Mouse (Mus musculus) cerebellum, postnatal 4 days (tissue): ENCODE results near the gene Kcna2.

Source experiments
- DNase-seq, 2 experiments: peaks; one replicate each; pipeline ENCODE4 v3.0.0; 2022; ENCODE audit warnings: low spot score in 2 of 2, mixed read lengths in 1 of 2

The Kcna2 gene

DNA sequence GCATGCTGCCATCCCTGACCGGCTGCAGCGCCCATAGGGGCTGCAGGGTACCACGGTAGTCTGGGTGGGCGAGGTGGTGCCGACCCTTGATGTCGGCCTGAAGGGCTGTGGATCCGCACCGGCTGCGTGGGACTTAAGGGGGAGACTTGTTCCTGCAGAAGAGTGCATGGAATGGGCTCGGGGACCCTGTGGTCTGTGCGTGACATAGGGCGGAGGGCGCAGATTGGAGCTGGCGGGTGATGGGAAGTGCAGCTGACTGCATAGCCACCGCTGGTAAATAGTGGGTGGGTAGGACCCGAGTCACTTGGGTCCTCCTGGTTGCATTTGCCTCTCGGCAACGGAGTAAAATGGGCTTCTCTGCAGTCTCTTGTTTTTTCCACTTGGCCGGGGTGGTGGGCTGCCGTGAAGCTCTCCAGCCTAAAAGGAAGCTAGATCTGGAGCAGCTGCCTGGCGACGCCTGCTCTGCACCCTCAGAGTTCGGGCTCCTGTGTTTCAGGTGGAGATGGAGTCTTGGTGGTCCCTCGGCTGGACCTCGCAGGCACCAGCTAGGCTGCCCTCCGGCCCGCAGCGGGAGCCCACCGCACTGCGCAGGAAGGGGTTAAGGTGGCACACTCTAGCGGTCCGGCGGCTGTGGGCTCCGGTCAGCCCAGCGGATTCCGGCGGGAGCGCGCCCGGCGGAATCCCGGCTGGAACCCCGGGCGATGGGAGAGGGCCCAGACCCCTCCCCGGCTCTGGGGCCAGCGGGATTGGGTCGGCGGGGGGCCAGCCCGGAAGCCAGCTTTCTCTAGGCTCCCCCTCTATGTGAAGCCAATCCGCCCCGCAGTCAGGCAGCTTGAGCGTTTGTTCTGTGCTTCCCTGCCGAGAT, 1.1 kb downstream of the Kcna2 start:
- DNase-seq = peak; percentile 41 to 50

DNA sequence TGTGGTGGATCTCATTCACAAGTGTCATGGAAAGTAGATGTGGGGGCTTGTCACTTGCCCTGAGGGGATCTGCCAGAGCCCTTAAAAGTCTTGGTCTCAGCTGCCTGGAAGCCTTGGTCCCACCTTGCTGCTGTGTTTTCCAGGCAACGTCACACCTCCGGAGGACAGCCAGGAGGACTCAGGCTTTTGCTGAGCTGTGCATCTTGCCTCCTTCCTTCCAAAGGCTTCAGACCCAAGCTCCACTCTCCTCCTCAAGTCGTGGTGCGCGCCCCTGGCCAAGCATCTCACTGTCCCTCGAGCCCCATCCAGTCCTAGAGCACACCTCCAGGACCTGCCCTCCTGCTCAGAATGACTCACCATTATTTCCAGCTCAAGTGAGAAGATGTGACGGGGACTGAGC, 2.1 kb downstream of the Kcna2 start:
- DNase-seq = no peak

DNA sequence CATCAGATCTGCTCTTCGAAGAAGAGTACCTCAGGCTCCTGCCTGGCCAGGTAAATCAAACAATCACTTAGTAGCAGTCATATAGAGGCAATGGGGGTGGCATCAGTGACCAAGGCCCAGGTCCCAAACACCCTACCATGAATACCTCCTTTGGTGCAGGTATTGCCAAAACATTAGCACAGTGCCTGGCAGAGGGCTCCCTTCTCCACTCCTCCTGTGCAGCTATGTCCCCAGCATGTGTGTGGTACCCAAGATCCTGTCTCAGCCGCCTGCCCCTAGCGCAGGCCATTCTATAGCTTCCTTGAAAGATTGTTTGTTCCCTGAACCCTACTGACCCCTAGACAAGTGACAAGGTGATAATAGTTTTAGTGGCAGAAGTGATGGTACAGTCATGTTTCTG, 2.5 kb downstream of the Kcna2 start:
- no peak for DNase-seq

DNA sequence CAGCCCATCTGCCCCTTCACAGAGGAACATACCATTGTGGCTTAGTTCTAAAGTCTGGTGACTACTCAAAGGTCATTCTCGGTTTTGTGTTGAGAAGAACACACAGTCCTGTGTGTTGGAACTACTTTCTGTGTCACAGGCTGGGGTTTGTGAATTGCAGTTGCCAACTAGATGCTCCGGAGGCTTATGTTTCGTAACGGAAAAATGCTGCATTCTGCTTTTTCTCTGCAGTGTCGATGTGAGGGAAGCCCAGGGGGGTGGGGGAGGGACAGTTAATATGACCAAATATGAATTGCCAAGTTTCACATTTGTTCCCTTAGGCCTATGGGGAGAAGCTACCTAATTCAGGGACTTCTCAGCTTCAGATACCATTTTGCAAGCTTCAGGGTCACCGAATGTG, 5.0 kb downstream of the Kcna2 start:
- DNase-seq = no peak

DNA sequence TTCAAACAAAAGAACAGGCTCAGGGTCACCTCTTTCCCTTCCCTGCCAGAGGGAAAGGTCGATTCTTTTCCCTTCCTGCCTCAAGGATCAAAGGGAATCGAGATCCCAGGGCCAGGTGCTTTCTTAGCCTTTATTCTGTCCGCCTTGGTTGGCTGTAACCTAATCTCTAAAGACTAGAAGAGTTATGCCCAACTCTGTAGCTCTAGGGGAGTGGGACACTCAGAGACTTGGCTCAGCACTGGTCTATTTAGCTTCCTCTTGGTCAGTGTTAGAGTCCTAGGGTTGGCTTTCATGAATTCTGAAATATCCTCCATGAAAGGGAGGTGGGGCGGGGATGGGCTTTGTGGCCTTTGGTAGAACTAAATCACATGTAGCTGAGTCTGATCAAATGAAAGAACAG, 11.6 kb downstream of the Kcna2 start:
- no peak for DNase-seq

DNA sequence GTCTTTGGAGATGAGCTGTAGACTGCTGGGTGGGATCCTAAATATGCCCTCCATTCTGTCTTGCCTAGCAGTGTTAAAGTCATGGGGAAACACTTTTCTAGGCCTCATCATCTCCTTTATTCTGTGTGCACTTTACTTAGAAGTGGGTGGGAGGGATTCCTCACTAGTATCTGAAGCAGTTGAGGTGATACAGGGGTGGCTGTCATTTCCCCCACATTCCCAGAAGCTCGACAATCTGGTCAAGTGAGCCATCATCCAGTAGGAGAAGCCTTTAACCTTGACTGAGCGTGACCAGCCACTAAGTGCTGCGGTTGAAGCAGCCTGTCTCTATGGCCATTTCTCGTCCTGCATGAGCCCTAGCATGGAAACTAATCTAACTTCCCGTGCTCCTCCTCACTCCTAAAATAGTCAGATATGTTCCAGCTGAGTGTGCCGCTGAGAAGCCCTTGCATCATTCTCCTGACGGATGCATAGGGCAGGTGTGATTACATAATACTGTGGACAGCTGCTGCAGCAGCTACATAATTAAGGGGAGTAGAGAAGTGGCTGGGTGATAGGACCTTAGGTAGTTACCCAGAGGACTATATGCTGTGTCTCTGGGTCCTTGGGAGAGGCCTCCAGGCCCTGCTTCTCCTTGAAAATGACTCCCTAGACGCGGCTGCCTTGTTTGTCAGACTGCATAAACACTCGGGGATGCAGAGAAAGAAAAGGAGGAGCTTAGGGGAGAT, 12.2 kb downstream of the Kcna2 start:
- no peak for DNase-seq

DNA sequence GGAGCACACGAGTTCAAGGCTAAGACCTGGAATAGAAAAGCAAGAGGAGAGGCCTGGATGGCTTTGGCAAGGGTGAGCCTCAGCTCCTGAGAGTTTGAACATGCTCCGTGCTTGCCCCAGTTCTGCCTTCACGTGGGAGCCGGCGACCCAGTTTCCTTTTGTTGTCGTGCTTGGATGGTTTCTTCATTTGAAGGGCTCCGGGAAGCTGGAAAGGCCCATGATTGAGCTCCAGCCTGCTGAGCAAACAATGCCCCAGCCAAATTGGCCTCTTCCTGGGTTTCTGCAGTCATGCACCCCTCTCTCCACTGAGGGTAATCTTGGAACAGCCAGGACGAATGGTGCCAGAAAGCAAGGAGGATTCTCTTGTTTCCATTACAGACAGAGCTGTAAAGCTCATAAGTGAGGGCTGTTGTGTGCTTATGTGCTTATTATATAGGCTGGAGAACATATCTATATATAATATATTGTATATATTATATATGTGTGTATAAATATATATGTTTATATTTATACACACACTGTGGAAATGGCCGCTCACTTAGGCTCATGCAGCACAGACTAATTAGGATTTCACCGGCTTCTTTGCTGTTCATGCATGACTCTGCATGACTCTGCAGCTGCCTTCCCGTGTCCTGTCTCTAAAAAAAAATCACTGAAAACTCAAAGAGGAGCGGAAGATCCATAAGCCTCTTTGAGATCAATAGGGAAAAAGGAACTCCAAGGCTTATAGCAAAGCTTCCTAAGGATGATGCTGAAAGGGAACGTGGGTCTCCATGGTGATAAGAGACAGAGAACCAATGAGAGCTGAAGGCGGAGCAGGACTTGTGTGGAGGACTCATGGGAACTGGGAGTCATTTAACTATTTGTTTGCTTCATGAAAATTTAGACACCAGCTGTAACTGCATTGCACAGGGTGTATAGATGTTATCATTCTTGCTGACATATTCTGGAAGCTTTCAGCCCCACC, 13.1 kb downstream of the Kcna2 start:
- peak in 1 of 2 experiments; percentile 44 for DNase-seq

DNA sequence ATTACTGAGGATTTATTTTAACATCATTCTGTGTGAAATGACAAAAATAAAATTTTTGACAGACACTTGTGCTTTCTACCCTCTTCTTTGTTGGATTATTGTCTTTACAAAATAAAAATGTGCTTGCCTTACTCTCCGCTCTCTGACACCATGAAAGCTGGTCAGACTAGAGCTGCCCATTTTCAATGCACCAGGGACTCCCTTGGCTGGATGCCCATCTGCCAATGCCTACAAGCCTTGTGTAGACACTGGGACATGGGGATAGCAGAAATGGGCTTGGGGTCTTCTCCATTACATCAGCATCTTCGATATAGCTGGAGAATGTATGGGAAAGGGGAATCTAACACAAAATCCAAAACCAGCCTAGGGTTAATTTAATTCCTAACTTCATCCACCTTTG, 14.0 kb downstream of the Kcna2 start:
- DNase-seq = peak in 1 of 2 experiments; percentile 48

DNA sequence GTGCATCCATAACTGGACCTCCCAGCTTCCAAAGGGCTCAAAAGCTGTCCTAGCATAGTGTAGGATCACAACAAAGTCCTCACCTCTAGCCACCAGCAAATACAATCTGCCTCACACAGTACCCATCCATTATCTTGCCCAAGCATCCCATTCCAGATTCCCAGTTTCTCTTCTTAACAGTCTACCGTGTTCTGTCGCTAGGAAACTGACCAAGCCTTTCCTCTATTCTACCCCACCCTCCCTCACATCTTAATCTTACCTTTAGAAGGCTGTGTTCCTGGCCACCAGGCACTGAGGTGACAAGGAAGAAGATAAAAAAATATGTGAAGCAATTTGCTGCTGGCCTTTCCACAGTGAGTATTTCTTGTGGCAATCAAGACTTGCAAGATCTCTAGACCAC, 14.8 kb downstream of the Kcna2 start:
- DNase-seq = no peak

DNA sequence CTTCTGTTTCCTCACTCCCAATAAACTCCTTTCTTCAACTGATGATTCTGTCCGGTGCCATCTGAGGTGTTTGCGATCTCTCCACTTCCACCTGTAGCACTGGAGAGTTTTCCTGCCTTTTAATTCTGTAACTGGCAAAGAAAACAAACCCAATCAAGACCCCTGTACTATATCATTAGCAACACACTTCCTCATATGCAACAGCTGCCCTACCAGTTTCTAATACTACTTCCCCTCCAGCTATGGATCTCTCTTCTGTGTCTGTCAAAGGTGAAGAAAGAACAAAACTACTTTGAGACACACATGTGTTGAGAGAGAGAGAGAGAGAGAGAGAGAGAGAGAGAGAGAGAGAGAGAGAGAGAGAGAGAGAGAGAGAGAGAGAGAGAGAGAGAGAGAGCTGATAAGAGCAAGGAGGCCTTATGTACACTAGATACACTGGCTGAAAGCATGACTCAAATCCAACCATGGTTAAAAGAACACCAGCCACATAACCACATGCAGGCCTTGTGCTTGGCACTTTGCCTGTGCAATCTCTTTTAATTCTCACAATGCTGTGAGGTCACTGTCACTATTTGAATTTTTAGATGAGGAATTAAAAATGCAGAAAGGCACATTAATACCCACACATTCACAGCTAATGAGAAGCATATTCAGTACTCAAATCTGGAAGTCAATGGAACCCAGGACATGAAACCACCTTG, 19.1 kb downstream of the Kcna2 start:
- DNase-seq = no peak

DNA sequence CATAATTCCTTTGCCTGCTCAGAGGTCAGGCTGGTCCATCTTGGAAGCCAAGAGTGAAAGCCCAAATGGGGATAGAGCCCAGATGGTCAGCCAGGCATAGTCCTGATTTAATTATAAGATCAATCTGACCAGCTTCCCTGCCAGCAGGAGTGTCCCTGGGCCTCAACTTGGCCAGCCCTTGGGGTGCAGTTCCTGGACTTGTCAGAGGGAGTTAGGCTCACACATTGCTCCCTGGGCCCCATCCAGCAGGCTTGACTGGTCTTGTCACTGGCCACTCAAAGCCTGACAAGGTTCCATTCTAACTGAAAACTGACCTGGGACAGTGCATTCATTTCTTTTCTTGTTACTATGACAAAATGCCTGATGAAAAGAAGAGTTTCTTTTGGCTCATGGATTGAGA, 21.4 kb downstream of the Kcna2 start:
- no peak for DNase-seq

DNA sequence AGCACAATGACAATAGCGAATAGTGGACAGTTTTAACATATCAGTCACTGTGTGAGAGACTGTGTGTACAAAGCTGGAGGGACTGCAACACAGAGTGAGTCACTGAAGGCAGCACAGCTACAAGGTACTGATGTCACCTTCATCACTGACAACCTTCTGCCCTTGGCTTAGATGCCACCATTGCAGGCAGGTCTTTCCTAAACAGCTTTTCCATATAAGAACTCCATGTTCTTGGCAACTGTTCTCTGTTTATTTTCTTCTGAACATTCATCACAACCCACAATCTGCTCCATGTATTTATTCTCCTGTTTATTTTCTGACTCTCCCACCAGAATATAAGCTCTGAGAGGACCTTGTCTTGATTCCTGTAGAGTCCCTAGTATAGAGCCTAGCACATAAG, 26.7 kb downstream of the Kcna2 start:
- DNase-seq = no peak

DNA sequence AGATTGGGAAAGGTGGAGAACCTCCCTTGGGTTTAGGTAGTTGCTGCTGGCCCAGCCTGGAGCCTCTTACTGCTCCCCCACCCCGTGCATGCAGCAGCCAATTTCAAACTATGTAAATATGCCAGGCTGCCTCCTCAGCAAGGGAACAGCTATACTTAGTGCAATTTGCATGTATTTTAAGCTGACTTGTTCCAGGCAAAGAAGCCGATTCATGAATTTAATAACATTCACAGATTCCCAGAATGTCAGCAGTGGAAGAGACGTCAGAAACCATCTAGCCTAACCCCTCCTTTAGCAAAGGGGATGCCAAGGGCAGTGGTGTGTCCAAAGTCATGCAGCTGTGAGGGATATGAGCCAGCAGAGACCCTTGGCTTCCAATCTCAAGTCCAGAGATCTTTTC, 27.5 kb downstream of the Kcna2 start:
- DNase-seq = no peak

DNA sequence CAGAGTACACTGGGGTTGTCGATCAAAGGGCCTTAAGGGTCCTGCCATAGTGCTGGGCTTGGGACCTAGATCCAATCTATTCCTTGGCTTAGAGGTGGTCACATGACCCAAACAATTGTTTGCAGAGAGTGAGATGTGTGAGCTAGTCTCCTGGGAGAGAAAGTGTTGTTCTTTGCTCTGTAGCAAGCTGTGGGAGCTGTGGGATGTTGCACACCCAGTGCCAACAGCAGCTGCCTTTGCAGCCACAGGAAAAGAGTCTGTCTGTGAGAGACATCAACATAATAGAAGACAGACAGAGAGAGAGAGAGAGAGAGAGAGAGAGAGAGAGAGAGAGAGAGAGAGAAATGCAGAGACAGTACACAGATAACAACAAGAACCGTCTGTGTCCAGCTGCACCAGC, 28.3 kb downstream of the Kcna2 start:
- no peak for DNase-seq

DNA sequence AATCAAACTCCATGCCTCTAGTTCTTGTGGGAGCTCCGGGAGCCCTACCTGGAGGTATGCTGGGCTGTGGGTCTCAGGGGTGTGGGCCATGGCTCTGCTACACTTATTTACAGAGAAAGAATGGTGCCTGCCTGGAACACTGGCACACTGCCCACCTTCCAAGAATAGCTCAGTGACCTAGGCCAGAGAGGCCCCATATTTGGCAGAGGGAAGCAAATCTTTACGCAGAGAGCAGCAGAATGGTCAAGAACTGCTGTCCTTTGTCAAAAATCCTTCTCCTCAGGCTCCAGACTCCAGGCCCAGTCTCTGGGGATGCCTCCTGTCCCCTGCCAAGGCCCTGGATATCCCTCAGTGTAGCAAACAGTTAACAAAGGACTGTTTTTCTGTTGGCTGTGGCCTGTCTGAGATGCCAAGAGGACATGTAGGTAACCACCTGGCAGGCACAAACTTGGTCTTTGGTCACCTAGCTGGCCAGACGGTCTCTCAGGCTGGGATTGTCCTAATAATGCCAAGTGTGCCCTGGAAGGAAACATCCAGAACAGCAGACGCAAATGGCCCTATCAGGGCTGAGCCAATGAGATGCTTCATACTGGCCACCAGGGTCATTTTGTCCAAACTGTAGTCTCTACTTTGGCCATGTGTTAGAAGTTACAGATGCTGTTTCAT, 29.8 kb downstream of the Kcna2 start:
- DNase-seq = no peak

DNA sequence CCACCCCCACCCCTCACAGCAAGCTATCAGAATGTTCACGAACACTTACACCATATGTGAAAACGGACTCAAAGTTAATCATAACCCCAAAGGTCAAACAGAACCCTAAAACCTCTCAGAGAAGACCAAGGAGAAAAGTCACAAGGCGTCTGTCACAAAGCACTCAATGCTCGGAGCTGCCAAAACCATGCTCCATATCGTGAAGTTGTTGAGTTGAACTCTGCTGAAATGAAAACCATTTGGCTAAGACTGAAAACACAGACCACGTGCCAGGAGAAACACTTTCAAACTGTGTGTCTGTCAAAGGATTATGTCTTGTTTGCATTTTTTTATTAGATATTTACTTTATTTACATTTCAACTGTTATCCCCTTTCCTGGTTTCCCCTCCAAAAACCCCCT, 30.9 kb downstream of the Kcna2 start:
- no peak for DNase-seq

DNA sequence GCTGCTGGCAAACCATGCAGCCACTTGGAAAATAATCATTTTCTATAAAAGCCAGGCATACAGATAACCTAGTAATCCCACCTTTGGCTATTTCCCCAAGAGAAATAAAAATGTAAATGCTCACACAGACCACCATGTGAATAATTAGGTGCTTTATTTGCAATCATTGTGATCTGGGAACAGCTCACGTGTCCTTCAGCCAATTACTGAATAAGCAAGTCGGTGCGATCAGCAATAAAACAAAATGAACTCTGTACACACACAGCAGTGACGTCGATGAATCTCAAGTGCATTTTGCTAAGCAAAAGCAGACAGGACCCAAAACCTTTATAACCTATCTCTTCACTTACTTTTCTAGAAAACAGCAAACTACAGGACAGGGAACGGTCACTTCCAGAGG, 31.7 kb downstream of the Kcna2 start:
- DNase-seq = no peak

DNA sequence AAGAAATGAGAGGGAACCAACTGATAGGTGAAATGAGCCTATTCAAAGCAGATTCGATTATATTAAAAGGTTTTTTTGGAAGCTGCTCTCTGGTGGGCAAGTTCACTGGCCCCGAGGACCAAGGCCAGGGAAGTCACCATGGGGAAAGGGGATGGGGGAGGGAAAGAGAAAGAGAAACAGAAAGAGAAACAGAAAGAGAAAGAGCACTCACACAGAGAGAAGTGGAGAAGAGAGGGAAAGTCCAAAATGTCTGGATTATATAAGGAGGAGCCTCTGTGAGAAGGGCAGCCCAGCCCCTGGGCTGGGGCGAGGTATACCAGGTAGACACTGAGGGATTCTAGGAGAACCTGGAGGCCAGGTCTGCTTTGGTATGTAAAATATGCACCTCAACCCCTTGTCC, 33.5 kb downstream of the Kcna2 start:
- no peak for DNase-seq

DNA sequence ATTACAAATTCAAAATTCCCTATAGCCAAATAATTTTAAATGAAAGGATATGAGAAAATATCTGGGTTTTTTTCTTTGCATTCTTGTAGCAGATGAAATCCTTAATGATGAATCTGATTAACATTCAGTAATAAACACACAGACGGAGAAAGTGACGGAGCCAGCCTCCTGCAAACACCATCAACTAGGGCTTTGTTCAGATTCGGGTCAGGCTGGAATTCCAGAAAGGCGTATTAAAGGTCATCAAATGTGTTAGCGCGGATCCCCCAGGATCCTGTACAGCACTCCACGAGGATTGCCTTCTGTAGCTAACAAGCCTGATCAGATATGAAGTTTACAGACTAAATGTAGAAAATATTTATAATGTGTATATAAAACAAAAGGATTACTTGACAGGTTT, 46.2 kb downstream of the Kcna2 start:
- no peak for DNase-seq

DNA sequence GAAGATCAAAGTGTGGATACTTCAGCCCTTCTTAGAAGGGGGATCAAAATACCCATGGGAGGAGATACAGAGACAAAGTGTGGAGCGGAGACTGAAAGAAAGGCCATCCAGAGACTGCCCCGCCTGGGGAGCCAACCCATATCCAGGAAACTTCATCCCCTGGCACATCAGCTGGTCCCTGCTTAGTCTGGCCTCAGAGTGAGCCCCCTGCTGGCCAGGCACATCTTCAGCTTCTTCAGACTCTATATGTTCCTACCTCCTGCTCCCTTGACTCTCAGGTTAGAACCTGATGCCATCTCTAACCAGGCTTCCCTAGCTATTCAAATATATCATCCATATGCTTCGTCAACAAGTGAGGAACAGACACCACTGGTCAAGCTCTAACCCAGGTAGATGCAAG, 48.1 kb downstream of the Kcna2 start:
- no peak for DNase-seq

DNA sequence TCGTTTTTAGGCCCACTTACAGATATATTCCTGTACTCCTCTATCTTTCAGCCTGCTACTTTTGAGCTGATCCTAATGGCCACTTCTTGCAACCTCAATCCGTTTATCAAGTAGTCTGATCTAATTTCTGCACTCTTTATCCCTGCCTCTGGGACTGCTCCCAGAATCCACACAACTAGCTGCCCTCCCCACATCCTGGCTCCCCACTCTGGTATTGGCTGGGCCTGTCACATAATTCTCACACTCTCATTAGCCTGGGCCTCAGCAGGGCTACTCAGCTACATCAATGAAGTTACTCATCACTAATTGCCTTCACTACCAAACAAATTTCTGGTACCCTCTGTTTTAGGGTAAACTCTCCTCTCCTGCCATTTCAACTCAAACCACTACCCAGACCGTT, 49.5 kb downstream of the Kcna2 start:
- DNase-seq = no peak
